ENCODE assay signal across 9 mouse cellular contexts in genomic region chr4:32889246-32889645, GRCm38 (mm10).
DNase-seq lines count a peak whose midpoint lies in the region; ATAC-seq and TF ChIP-seq lines count a peak whose summit lies in the region.
"Had no signal": no experiment of that assay in that cellular context is flagged by ENCODE, and none has a peak within 500 bp of the region (broad histone marks: within the 10 kb centered on the region; RNA-seq: fewer than 3 reads in every experiment).

No protein-coding gene starts in this region.

- H3K4me2 ChIP-seq in forebrain, embryonic 13.5 days = peak overlapping the region; percentile 34
- peak overlapping the region; percentile 60 for H3K4me2 ChIP-seq in heart, postnatal 0 days (ENCODE audit: low read depth, low read length)
- H3K4me2 ChIP-seq in kidney, embryonic 15.5 days = 0 out of 2 replicates have a peak overlapping the region, but pooled peaks have one; percentile 7
- H3K4me2 ChIP-seq: limb, embryonic 12.5 days had no signal

- peaks cover 11% of the 10 kb centered on the region for H3K9me3 ChIP-seq in forebrain, embryonic 13.5 days (replicated peaks)
- H3K9me3 ChIP-seq in heart, postnatal 0 days (replicated peaks; ENCODE audit: control insufficient read depth, low read length) = no peaks in the 10 kb centered on the region
- H3K9me3 ChIP-seq in kidney, embryonic 15.5 days (replicated peaks) = peaks cover 4% of the 10 kb centered on the region

- no peaks in the 10 kb centered on the region for H3K27me3 ChIP-seq in forebrain, embryonic 13.5 days
- H3K27me3 ChIP-seq in heart, postnatal 0 days (ENCODE audit: control insufficient read depth, insufficient read depth, low read length) = no peaks in the 10 kb centered on the region
- no peaks in the 10 kb centered on the region for H3K27me3 ChIP-seq in kidney, embryonic 15.5 days
- H3K27me3 ChIP-seq: limb, embryonic 12.5 days had no signal

- WGBS in forebrain, embryonic 13.5 days = 27% methylated on average over 11 of the region's 11 CpGs
- WGBS in heart, postnatal 0 days = 8% methylated on average over 11 of the region's 11 CpGs
- 52% methylated on average over 11 of the region's 11 CpGs for WGBS in kidney, embryonic 15.5 days

- H3K9ac ChIP-seq in forebrain, embryonic 13.5 days = 0 out of 2 replicates have a peak overlapping the region, but pooled peaks have one; percentile 21
- H3K9ac ChIP-seq in heart, postnatal 0 days (replicated peaks; ENCODE audit: low read depth, low read length) = peak overlapping the region; percentile 27
- no peak overlapping the region for H3K9ac ChIP-seq in kidney, embryonic 15.5 days
- H3K9ac ChIP-seq: limb, embryonic 12.5 days had no signal

- no peak for TF ChIP-seq CTCF in heart, postnatal 0 days (IDR thresholded peaks at IDR 0.05; ENCODE audit: low read depth)

- peaks cover 11% of the 10 kb centered on the region for H3K36me3 ChIP-seq in forebrain, embryonic 13.5 days (ENCODE audit: poor library complexity, severe bottlenecking)
- no peaks in the 10 kb centered on the region for H3K36me3 ChIP-seq in heart, postnatal 0 days (replicated peaks; ENCODE audit: control insufficient read depth, insufficient read depth, low read length)
- no peaks in the 10 kb centered on the region for H3K36me3 ChIP-seq in kidney, embryonic 15.5 days
- H3K36me3 ChIP-seq: limb, embryonic 12.5 days had no signal

- ATAC-seq in CD4-positive, CD25-positive, alpha-beta regulatory T cell, adult 4 months = peak; percentile 47
- peak; percentile 93 for ATAC-seq in forebrain, embryonic 13.5 days
- ATAC-seq in heart, postnatal 0 days (ENCODE audit: insufficient read depth, low read depth) = peak; percentile 87
- peak; percentile 42 for ATAC-seq in kidney, embryonic 15.5 days (replicated peaks; ENCODE audit: low FRiP score)

- H3K4me1 ChIP-seq in forebrain, embryonic 13.5 days = peaks cover 40% of the 10 kb centered on the region
- H3K4me1 ChIP-seq in heart, postnatal 0 days (ENCODE audit: control insufficient read depth, insufficient read depth) = peaks cover 11% of the 10 kb centered on the region; the same call in 1 of the 2 replicates
- H3K4me1 ChIP-seq in kidney, embryonic 15.5 days = peaks cover 29% of the 10 kb centered on the region

- no peak overlapping the region for H3K4me3 ChIP-seq in forebrain, embryonic 13.5 days
- H3K4me3 ChIP-seq in heart, postnatal 0 days (ENCODE audit: low read depth, low read length) = peak overlapping the region; percentile 33
- no peak overlapping the region for H3K4me3 ChIP-seq in kidney, embryonic 15.5 days (replicated peaks)
- H3K4me3 ChIP-seq: limb, embryonic 12.5 days had no signal

- no peak for TF ChIP-seq EP300 in heart, postnatal 0 days (IDR thresholded peaks at IDR 0.05; ENCODE audit: low read depth)

- H3K27ac ChIP-seq in forebrain, embryonic 13.5 days = peak overlapping the region; percentile 91
- peak overlapping the region; percentile 73 for H3K27ac ChIP-seq in heart, postnatal 0 days (ENCODE audit: low read depth)
- H3K27ac ChIP-seq in kidney, embryonic 15.5 days = no peak overlapping the region
- H3K27ac ChIP-seq: limb, embryonic 12.5 days had no signal

- peak; percentile 67 for DNase-seq in adrenal gland, postnatal 14 days
- DNase-seq in heart, postnatal 0 days (ENCODE audit: low spot score) = peak; percentile 91
- DNase-seq in lung, postnatal 14 days = peak; percentile 15
- DNase-seq in skeletal muscle tissue, adult 2 months (ENCODE audit: low read depth, low spot score) = peak; percentile 64
- DNase-seq in urinary bladder, postnatal 10 days (ENCODE audit: low spot score) = no peak

Comparison
In these comparisons a context has a peak if more than half of its experiments do, and no peak if none do; other contexts are left out.
1. ATAC-seq: peak in every context shown above with its lines; median percentile 93 in forebrain, embryonic 13.5 days; 87 in heart, postnatal 0 days; 47 in CD4-positive, CD25-positive, alpha-beta regulatory T cell, adult 4 months; 42 in kidney, embryonic 15.5 days.
2. H3K4me2 ChIP-seq: peak in every context shown above with its lines; median percentile 60 in heart, postnatal 0 days; 34 in forebrain, embryonic 13.5 days; 7 in kidney, embryonic 15.5 days.